Mouse (Mus musculus) adipocyte (in vitro differentiated cells): Measurements from ENCODE around the gene Olfr641.

ENCODE experiments used
- DNase-seq: peaks from one replicate; pipeline ENCODE4 v3.0.0-alpha.2; 2016; ENCODE audit warnings: low spot score

Gene Olfr641

GRCm38 (mm10) chr7:104035145-104035544, at the start of gene Olfr641:
TSS of gene Olfr641 (plus strand) at chr7:104035445.
- DNase-seq: no peak

- no peak for DNase-seq
Observed at GRCm38 (mm10) chr7:103998446-103998845, 36.8 kb upstream of the Olfr641 start, which contains the start of gene Olfr638. TSS of gene Olfr638 (plus strand) at chr7:103998746.

GRCm38 (mm10) chr7:103999124-103999523, 36.1 kb upstream of the Olfr641 start:
- DNase-seq: no peak

GRCm38 (mm10) chr7:104017203-104017602, 18.0 kb upstream of the Olfr641 start, which contains the start of gene Olfr639:
TSS of gene Olfr639 (minus strand) at chr7:104017303.
- DNase-seq: no peak

DNA sequence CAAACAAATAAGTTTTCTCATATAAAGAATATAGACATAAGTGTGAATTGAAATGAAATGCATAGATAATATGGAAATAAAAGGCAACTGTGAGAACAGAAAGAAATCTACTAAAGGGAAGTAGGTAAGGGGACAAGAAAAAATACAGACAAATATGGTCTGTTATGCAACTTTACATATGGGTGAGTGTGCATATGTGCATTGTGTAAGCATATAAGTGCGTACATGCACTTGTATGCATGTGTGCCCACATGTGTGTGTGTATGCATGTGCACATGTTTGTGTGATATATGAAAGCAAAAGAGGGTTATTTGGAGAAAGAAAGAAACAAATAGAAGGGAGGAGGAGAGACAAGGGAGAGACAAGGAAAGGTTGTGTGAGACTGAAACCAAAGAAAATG, 16.3 kb upstream of the Olfr641 start:
- no peak for DNase-seq

DNA sequence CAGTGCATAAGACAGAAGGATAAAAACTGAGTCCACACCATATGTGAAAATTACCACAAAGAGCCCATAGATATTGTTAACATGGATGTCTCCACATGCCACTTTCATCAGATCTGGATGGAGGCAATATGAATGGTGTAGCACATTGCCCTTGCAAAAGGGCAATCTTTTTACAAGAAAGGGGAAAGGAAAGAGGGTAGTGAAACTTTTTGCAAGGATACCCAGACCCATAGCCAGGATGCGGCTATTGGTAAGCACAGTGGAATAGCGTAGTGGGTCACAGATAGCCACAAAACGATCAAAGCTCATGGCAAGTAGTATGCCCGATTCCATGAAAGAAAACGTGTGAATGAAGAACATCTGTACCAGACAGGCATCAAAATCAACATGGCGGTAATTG, 13.6 kb upstream of the Olfr641 start:
- DNase-seq: no peak

DNA sequence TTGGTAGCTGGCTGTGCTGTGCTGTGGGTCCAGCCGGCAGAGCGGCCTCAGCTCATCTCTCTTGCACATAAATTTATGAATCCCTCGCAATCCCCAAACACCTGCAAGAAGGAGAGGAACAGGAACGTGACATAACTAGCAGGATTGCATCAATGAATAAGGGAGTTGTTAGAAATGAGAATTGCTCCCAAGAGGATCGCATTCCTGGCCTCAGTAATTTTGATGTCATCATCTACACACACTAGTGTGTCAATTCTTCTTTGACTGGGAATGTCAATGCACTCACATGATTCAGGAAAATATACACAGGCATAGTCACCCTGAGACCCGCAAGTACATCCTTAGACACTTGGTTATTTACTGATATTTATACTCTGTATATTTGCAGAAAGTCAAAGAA, 9.8 kb upstream of the Olfr641 start, which contains the start of gene Olfr640:
Gene Olfr640 (minus strand): TSS at position 101 of the 400 bp plus-strand sequence.
- no peak for DNase-seq

DNA sequence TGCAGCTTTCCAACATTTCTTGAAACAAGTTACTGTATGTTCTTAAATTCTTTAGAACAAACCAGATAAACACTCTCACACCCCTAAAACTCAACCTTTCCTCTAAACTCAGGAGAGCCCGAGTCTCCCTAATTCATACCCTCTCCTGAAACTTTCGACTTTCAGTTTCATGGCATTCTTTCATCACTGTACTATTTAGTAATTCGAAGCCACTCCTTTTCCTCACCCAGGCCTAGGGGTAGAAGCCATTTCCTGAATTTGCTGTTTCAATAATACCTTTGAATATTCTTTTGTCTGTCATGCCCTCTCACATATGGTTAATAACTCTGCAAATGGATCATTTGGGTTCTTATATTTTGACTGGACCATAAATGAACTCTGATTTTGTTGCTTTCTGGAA, 8.3 kb upstream of the Olfr641 start:
- DNase-seq: no peak

GRCm38 (mm10) chr7:104050745-104051144, 15.5 kb downstream of the Olfr641 start:
- no peak for DNase-seq

DNA sequence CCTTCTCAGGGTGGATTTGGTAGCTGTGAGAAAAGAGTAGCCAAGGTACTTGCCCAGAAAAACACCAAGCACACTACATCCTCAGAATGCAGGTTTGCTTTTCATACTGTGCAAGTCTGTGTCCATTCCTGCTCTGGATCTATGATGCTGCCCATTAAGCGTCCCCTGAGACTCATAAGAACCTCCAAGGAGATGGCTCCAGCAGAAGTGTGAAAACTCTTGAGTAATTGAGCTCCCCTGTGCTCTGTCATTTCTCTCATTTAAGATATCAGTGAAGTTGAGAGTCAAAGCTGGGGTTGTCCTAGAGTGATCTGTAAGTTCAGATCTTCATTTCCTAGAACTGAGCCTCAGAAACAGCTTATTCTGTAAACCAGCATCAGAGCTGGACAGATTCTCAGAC, 17.3 kb downstream of the Olfr641 start, which contains the start of gene Olfr642:
Gene Olfr642 (minus strand): TSS at position 101 of the 400 bp plus-strand sequence.
- no peak for DNase-seq

- no peak for DNase-seq
Observed at GRCm38 (mm10) chr7:104059215-104059614, 24.0 kb downstream of the Olfr641 start.

DNA sequence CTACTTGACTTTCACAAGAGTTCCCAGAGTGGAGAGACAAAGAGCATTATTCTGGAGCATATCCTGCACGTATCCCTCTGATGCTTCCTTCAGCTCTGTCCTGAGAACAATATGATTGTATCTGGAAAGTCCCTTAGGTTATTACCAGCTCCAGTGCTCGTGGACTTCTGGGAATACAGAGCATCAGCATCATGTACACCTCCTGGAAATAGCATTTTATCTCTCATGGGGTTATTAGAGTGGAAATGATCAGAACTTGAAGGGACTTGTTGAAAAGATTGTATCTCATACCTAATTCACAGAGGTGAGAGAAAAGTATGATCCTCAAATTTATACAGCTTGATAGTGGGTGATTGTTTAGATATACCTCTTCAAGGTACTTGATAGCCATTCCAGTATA, 26.1 kb downstream of the Olfr641 start, which contains the start of gene 4930516K23Rik:
Gene 4930516K23Rik (minus strand): TSS at position 101 of the 400 bp plus-strand sequence.
- DNase-seq: no peak

DNA sequence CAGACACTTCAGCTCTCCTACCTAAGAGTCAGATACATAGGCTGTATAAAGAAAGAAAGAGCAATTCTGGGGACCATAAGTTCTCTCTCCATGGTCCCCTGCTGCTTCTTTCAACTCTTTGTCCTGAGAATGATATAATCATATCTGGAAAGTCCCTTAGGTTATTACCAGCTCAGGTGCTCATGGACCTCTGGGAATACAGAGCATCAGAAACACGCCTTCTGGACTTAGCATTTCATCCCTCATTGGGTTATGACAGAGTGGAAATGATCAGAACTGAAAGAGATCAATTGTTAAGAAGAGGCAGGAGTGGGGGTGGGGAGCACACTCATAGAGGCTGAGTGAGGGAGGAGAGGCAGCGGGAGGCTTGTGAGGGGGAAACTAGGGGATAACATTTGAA, 36.5 kb downstream of the Olfr641 start, which contains the start of gene Olfr644:
Gene Olfr644 (minus strand): TSS at position 101 of the 400 bp plus-strand sequence.
- no peak for DNase-seq

- no peak for DNase-seq
Observed at GRCm38 (mm10) chr7:104085365-104085764, 50.1 kb downstream of the Olfr641 start, which contains the start of gene Olfr645. TSS of gene Olfr645 (minus strand) at chr7:104085465.
